Mouse (Mus musculus): ENCODE results near the gene Pard3b. TPM values are rescaled to one million over a fixed set of nuclear protein-coding genes. Genes with fewer than 3 reads are reported as not detected.

Pard3b gene
- polyA plus RNA-seq, 1 experiment from 2014 or later: 21.4 TPM

DNA sequence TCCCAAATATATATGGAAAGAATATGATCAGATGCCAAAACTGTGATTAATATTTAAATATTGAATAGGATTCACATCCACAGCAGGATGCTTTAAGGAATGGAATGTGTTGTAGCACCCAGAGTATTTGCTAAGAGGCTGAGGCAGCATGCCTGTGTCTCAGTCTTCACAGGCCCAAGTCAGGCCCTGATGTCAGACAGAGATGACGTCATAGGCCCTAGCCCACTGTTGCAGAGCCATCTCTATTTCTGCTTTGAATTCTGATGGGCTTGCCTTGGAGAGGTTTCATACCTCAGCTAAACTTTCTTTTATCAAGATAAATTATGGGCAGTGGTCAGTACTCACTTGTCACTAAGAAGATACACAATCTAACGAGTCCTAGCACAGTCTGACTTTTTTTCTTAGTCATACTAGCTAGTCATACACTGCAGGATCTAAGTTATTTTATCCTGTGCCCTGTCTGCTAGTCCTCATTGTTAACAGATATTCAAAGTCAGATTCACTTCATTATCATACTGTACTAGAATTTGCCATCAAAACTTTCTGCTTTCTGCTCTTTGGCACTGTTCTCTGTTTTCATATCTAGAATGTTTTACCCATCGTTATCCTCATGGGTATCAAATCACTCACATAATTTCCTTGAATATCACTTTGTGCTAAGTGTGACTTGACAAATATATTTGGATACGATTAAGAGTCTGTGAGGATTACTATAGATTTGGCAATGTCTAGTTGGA is 264.8 kb downstream of the Pard3b start:
- H3K27ac ChIP-seq: no peak overlapping the region
- H3K4me3 ChIP-seq (replicated peaks; ENCODE audit: low read depth, low read length): no peak overlapping the region
- no peaks in the 10 kb centered on the region for H3K4me1 ChIP-seq (replicated peaks; ENCODE audit: insufficient read depth, low read length)
- H3K9me3 ChIP-seq (replicated peaks; ENCODE audit: low read length): no peaks in the 10 kb centered on the region
- DNase-seq (ENCODE audit: low spot score): no peak
- WGBS: 70% methylated on average over 4 of the region's 4 CpGs
- no peak for ATAC-seq (replicated peaks; ENCODE audit: low FRiP score, low read depth)
- H3K36me3 ChIP-seq (ENCODE audit: insufficient read depth, low read length): no peaks in the 10 kb centered on the region
- TF ChIP-seq CTCF (IDR thresholded peaks at IDR 0.05; ENCODE audit: low read depth): no peak
- no peak overlapping the region for H3K9ac ChIP-seq (ENCODE audit: low read depth, low read length)
- no peaks in the 10 kb centered on the region for H3K27me3 ChIP-seq (ENCODE audit: insufficient read depth, low read length)
- no peak overlapping the region for H3K4me2 ChIP-seq (ENCODE audit: low read length)

DNA sequence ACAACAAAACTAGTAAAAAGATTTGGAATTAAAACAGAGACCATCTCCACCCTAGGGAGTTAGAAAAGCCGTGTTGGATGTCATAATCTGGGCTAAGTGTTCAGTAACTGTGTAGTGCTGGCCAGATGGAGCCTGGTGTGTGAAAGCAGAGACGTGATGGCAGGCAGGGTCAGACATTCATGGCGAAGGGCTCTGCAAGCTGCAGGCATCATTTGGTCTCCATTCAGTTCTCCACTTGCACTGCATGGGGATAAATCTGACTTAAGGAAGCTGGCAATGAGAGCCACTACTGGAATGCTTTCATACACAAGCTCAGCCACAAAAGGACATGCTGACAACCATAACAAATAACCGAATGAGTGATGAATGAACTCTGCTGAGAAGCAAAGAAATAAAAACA is 265.4 kb downstream of the Pard3b start:
- DNase-seq (ENCODE audit: low spot score) (no peak), ATAC-seq (replicated peaks; ENCODE audit: low FRiP score, low read depth) (no peak)
- H3K4me3 ChIP-seq (replicated peaks; ENCODE audit: low read depth, low read length): no peak overlapping the region
- no peak overlapping the region for H3K4me2 ChIP-seq (ENCODE audit: low read length)
- H3K9me3 ChIP-seq (replicated peaks; ENCODE audit: low read length): no peaks in the 10 kb centered on the region
- H3K27ac ChIP-seq: no peak overlapping the region
- no peaks in the 10 kb centered on the region for H3K27me3 ChIP-seq (ENCODE audit: insufficient read depth, low read length)
- no peaks in the 10 kb centered on the region for H3K36me3 ChIP-seq (ENCODE audit: insufficient read depth, low read length)
- H3K4me1 ChIP-seq (replicated peaks; ENCODE audit: insufficient read depth, low read length): no peaks in the 10 kb centered on the region
- no peak overlapping the region for H3K9ac ChIP-seq (ENCODE audit: low read depth, low read length)
- 59% methylated on average over 4 of the region's 4 CpGs for WGBS
- TF ChIP-seq CTCF (IDR thresholded peaks at IDR 0.05; ENCODE audit: low read depth): no peak

GRCm38 (mm10) chr1:61912931-61913330 is 274.3 kb downstream of the Pard3b start:
- Histone ChIP-seq H3K9me3 (replicated peaks; ENCODE audit: low read length) (no peaks in the 10 kb centered on the region), H3K27ac (no peak overlapping the region)
- 45% methylated on average over 2 of the region's 2 CpGs for WGBS

GRCm38 (mm10) chr1:61924958-61925357 is 286.3 kb downstream of the Pard3b start:
- 0 out of 2 replicates have a peak, but pooled peaks cover 4% of the 10 kb centered on the region for H3K4me1 ChIP-seq (replicated peaks; ENCODE audit: insufficient read depth, low read length)
- ATAC-seq (replicated peaks; ENCODE audit: low FRiP score, low read depth): no peak
- no peaks in the 10 kb centered on the region for H3K9me3 ChIP-seq (replicated peaks; ENCODE audit: low read length)
- H3K4me2 ChIP-seq (ENCODE audit: low read length): no peak overlapping the region
- H3K27ac ChIP-seq: no peak overlapping the region
- no peak overlapping the region for H3K4me3 ChIP-seq (replicated peaks; ENCODE audit: low read depth, low read length)
- peak; percentile 86 for DNase-seq (ENCODE audit: low spot score)
- whole genome bisulfite sequencing: 22% methylated on average over 2 of the region's 2 CpGs
- peak; percentile 81 for TF ChIP-seq CTCF (IDR thresholded peaks at IDR 0.05; ENCODE audit: low read depth)
- no peaks in the 10 kb centered on the region for H3K36me3 ChIP-seq (ENCODE audit: insufficient read depth, low read length)
- no peak overlapping the region for H3K9ac ChIP-seq (ENCODE audit: low read depth, low read length)
- no peaks in the 10 kb centered on the region for H3K27me3 ChIP-seq (ENCODE audit: insufficient read depth, low read length)

More at GRCm38 (mm10) chr1:61912931-61913330, 274.3 kb downstream of the Pard3b start:
- H3K27me3 ChIP-seq (ENCODE audit: insufficient read depth, low read length): no peaks in the 10 kb centered on the region
- no peak for TF ChIP-seq CTCF (IDR thresholded peaks at IDR 0.05; ENCODE audit: low read depth)
- no peak overlapping the region for H3K4me3 ChIP-seq (replicated peaks; ENCODE audit: low read depth, low read length)
- no peaks in the 10 kb centered on the region for H3K36me3 ChIP-seq (ENCODE audit: insufficient read depth, low read length)
- no peaks in the 10 kb centered on the region for H3K4me1 ChIP-seq (replicated peaks; ENCODE audit: insufficient read depth, low read length)
- no peak overlapping the region for H3K9ac ChIP-seq (ENCODE audit: low read depth, low read length)
- H3K4me2 ChIP-seq (ENCODE audit: low read length): no peak overlapping the region
- DNase-seq (ENCODE audit: low spot score) (no peak), ATAC-seq (replicated peaks; ENCODE audit: low FRiP score, low read depth) (no peak)

DNA sequence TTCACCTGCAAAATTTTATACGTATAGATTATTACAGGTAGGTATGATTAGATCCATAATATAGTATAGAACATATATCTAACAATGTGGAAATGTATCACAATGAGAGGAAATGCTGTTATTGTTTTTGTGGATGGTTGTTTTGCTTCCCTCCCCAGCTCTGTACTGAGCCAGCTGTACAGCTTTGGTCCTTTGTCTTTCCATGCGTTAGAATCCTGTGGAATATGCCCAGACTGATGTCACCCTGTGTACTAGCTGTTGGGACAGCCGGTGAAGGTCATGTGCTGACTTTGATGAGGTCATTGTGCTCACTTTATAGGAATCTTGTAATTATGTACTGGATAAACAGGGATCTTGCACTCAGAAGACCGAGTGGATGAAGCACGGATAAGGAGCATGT is 286.9 kb downstream of the Pard3b start:
- H3K27ac ChIP-seq: no peak overlapping the region
- H3K36me3 ChIP-seq (ENCODE audit: insufficient read depth, low read length): no peaks in the 10 kb centered on the region
- no peak for DNase-seq (ENCODE audit: low spot score)

DNA sequence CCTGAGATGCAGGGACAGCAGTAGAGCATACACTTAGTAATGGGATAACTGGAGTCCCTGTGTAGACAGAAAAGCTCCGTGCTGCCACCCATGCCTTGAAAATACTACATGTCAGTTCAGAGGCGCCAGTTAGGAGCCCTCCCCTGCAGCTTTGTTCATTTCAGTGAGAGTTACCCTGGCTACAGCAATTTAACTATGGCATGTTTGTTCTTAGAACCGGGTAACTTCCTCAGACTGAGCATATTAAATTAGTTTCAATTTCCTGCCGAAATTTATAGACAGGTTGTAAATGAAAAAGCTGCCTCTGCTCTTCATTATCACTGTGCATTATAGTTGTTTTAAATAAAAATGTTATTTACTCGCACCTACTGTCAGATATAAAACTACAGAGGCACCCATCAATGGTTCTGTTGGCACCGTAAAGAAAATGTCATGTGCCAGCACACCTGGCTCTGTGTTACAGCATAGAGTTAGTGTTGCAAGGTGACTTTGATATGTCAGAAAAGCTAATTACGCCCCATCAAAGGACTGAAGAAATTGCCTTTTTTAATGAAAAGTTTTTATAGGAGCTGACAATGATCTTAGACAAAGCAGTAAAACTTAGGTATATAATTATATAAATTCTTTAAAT is 289.6 kb downstream of the Pard3b start:
- no peaks in the 10 kb centered on the region for H3K27me3 ChIP-seq (ENCODE audit: insufficient read depth, low read length)
- no peak overlapping the region for H3K4me2 ChIP-seq (ENCODE audit: low read length)
- H3K9me3 ChIP-seq (replicated peaks; ENCODE audit: low read length): no peaks in the 10 kb centered on the region
- 0 out of 2 replicates have a peak, but pooled peaks cover 4% of the 10 kb centered on the region for H3K4me1 ChIP-seq (replicated peaks; ENCODE audit: insufficient read depth, low read length)
- H3K36me3 ChIP-seq (ENCODE audit: insufficient read depth, low read length): no peaks in the 10 kb centered on the region
- no peak overlapping the region for H3K27ac ChIP-seq
- DNase-seq (ENCODE audit: low spot score) (no peak), ATAC-seq (replicated peaks; ENCODE audit: low FRiP score, low read depth) (no peak)
- H3K9ac ChIP-seq (ENCODE audit: low read depth, low read length): no peak overlapping the region
- no peak for TF ChIP-seq CTCF (IDR thresholded peaks at IDR 0.05; ENCODE audit: low read depth)
- WGBS: 57% methylated on average over 7 of the region's 7 CpGs
- H3K4me3 ChIP-seq (replicated peaks; ENCODE audit: low read depth, low read length): no peak overlapping the region

More for the DNA sequence above, 286.9 kb downstream of the Pard3b start:
- Histone ChIP-seq H3K4me3 (replicated peaks; ENCODE audit: low read depth, low read length) (no peak overlapping the region), H3K4me1 (replicated peaks; ENCODE audit: insufficient read depth, low read length) (0 out of 2 replicates have a peak, but pooled peaks cover 4% of the 10 kb centered on the region), H3K4me2 (ENCODE audit: low read length) (no peak overlapping the region), H3K9ac (ENCODE audit: low read depth, low read length) (no peak overlapping the region), H3K9me3 (replicated peaks; ENCODE audit: low read length) (no peaks in the 10 kb centered on the region), H3K27me3 (ENCODE audit: insufficient read depth, low read length) (no peaks in the 10 kb centered on the region)
- WGBS: 70% methylated on average over 5 of the region's 5 CpGs
- no peak for ATAC-seq (replicated peaks; ENCODE audit: low FRiP score, low read depth)
- no peak for TF ChIP-seq CTCF (IDR thresholded peaks at IDR 0.05; ENCODE audit: low read depth)
